Mouse (Mus musculus) olfactory bulb, adult 2 months (tissue): ENCODE results near the gene Adipor1.

ENCODE experiments used
- CTCF ChIP-seq: fragments of 200-500 bp; IDR thresholded peaks from 2 replicates; pipeline ENCODE4 v1.5.1; 2012; ENCODE audit warnings: low read depth, mild to moderate bottlenecking, low read length, moderate library complexity; ENCODE audit not compliant: insufficient read depth
- POLR2A ChIP-seq: fragments of 200-500 bp; IDR thresholded peaks from 2 replicates; pipeline ENCODE4 v1.6.1; 2012; ENCODE audit warnings: mild to moderate bottlenecking, low read depth, low read length, moderate library complexity; ENCODE audit not compliant: insufficient read depth

DNA sequence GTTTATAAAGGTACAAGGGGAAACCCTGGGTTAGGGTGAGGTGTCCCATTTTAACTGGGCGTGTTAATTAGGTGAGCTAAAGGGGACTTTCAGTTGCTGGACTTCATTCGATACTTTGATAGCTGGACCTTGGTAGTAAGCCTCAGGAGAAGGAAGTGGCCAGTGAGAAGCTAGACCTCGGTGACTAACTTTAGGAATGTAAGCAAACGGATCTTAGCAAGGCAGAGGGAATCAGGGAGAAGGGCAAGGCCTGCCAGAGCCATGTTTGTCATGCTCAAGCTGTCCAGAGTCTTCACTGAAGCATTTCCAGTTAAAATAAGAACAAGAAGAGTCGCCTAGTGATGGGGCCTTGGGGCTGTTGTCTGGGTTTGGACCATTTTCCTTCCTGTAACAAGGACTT lies 49.7 kb upstream of the Adipor1 start:
- TF ChIP-seq CTCF = no peak
- no peak for TF ChIP-seq POLR2A
